Mouse (Mus musculus): ENCODE measurements around the gene Gm5431.

- no peak for TF ChIP-seq CTCF (IDR thresholded peaks at IDR 0.05; ENCODE audit: control insufficient read depth, insufficient read depth, low read length)
- TF ChIP-seq POLR2A (IDR thresholded peaks at IDR 0.05; ENCODE audit: borderline replicate concordance, control insufficient read depth, low read depth, low read length) = no peak
These were observed 56.7 kb downstream of the Gm5431 start for GRCm38 (mm10) chr11:48845244-48845815.

Measured in bone marrow, adult 2 months (tissue).